Mouse (Mus musculus) urinary bladder, adult 18-20 months (tissue): ENCODE data around the gene Mgat5.

ENCODE experiments used
- DNase-seq, 2 experiments: peaks; one replicate each; pipeline ENCODE4 v3.0.0; 2022; ENCODE audit warnings: low spot score in 2 of 2, mixed read lengths in 2 of 2

Gene Mgat5

DNA sequence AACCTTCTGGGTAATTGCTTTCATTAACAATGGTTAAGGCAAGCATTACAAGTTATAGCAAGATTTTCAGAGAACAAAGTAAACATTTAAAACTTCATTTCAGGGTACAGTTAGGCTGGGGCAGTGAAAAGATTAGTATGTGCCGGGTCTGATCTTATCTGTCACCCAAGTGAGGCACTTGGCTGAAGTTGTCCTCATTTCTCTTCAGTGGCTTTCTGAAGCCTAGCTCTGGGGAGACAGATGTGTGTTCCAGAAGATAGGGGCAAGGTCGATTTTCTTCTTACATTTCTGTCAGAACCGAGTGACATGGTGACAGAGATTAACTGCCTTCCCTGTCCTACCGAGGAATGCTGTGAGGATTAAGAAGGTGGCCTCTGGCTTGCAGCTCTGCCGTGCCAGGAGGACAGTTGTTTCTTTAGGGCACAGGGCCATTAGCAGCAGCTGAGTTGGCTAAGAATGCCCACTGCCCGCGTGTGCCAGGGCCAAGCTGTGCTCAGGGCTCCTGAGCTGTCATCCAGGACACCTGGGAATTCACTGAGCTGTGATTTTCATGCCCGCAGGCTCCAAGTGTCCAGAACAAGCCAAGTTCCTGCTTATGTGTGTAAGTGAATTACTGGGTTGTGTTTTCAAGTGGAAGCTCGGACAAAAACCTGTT is 134.1 kb downstream of the Mgat5 start:
- no peak for DNase-seq

GRCm38 (mm10) chr1:127340296-127340695 is 135.5 kb downstream of the Mgat5 start:
- DNase-seq: no peak

DNA sequence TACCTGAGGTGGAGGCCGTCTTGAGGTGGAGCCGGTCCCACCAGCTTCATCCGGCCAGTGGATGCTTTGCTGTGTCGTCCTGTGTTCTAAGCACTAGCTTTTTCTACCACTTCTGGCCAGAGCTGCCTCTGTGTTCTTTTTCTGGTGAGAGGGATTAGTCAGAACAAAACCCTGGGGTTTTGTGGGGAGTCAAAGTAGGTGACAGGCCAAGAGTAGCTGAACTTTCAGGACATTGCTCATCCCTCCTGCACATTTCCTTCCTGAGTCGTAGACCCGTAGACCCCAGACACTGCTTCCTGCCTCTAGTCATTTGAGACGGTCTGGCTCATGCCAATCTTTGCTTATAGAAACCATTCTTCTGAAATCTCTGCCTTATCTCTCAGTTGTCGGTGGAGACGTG is 140.1 kb downstream of the Mgat5 start:
- no peak for DNase-seq

DNA sequence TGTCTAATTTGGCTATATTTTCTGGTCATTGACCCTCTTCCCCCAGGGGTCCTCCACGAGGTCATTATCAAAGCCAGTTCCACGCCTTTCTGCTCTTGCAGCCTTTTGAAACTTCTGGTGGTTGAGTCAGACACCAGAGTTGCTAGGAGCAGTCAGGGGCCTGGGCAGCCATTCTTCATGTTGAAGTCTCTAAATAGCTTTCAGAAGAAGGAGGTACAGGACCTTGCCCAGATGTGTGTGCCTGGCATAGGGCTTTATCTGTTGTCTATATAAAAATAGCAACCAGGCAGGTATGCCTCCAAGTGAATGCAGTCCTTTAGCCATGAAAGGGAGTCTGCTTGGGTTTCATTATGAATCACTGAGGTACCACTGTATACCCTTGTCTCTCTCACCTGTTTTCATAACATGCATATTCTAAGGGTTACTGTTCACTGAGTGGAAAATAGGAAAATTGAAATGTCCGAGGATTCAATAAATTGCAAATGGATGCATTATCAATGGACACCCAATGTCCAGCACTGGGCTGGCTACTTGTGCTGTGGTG is 141.9 kb downstream of the Mgat5 start:
- DNase-seq: no peak

DNA sequence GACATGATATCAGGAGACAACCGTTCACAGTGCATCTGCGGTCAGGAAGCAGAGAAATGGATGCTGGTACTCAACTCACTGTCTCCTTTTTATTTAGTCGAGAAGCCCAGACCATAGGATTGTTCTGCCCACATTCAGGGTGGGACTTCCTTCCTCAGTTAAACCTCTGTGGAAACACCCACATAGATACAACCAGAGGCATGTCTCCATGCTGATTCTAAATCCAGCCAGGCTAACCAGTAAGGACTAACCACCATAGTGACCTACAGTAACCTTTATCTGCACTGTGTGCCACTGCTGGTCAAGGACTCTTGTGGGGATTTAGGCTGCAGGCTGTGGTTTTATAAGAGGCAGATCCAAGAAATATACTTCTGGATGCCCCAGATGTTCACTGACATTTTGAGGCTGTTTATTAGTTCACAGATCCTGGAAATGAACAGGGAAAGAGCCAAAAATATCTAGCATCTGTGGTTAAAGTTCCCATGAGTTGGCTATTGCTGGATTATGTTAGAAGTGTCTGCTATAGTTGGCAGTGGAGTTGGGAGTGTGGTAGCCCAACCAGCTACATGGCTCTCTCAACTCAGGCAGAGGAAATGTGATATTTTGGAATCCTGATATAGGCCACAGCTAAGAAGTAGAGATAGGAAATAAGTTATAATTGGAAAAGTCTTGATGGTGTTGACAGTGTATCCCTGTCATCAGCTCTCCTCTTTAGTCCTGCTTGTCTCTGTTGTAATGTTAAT is 143.2 kb downstream of the Mgat5 start:
- no peak for DNase-seq

- no peak for DNase-seq
These were observed 144.0 kb downstream of the Mgat5 start for GRCm38 (mm10) chr1:127348642-127349341.

- DNase-seq: no peak
These were observed 146.7 kb downstream of the Mgat5 start for GRCm38 (mm10) chr1:127351380-127352057.

GRCm38 (mm10) chr1:127352131-127352793 is 147.4 kb downstream of the Mgat5 start:
- DNase-seq: no peak

DNA sequence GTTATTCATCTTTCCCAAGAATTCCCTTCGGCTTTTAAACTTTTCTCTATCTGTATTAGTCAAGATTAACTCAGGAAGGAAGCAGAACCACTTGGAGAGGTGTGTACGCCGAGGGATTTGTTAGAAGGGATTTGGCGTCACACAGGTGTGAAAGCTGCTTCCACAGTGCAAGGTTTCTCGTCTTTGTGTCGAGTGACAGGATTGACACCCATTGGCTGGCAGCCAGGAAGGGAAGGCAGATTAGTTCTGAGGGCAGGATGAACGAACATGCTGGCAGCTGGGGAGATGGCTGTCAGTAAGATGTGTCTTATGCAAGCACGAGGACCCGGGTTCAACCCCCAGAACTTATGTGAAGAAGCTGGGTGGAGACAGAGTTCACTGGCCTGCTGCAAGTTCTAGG is 148.6 kb downstream of the Mgat5 start:
- no peak for DNase-seq

GRCm38 (mm10) chr1:127354152-127354551 is 149.3 kb downstream of the Mgat5 start:
- no peak for DNase-seq

- DNase-seq: no peak
These were observed 150.2 kb downstream of the Mgat5 start for GRCm38 (mm10) chr1:127355034-127355433.

- no peak for DNase-seq
These were observed 158.8 kb downstream of the Mgat5 start for GRCm38 (mm10) chr1:127363638-127364037.

- no peak for DNase-seq
These were observed 160.9 kb downstream of the Mgat5 start for GRCm38 (mm10) chr1:127365706-127366105.

DNA sequence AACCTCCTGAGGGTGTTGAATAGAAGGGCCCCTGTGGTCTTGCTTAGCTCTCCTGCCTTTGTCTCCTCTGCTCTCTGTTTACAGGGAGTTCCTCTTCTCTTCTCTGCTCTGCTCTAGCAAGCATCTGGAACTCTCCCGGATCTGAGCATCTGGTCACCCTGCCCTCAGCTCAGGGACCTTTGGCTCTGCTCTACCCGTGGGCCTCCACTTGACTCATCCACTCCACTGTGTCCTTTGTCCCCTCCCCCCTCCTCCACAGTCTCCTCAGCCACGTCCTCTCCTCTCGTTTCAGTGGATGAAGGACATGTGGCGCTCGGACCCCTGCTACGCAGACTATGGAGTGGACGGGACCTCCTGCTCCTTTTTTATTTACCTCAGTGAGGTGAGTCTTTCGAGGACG is 161.3 kb downstream of the Mgat5 start:
- no peak for DNase-seq

DNA sequence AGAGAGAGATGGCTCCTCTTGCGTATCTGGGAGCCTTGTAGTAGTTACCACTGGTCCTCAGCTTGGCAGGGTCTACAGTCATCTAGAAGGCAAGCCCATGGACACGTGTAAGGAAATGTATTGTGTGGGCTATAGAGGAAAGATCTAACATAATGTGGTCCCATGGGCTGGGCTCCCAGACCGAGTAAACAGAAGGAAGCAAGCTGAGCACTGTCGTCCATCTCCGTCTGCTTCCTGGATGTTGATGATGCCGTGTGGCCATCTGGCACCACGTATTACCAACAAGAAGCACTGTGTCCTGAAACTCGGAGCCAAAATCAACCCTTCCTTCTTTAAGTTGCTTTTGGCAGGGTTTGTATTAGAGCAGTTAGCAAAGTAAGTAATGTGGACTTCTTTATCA is 163.7 kb downstream of the Mgat5 start:
- no peak for DNase-seq

DNA sequence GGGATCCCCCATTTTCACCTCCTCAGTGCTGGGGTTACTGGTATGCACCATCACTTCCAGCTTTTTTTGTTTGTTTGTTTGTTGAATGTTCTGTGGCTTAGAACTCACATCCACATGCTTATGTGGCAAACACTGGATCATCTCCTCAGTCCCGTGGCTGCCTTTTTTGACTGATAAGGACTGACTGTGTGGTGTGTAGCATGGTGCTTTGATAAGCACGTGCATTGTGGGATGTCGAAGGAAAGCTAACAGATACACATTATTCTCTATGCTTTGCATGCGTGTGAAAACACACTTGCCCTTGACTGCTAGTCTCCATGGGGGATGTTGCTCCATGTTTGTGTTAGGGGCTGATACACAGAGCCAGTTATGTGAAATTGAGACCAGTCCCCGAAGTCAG is 164.7 kb downstream of the Mgat5 start:
- no peak for DNase-seq

- DNase-seq: no peak
These were observed 167.3 kb downstream of the Mgat5 start for GRCm38 (mm10) chr1:127372096-127372495.

DNA sequence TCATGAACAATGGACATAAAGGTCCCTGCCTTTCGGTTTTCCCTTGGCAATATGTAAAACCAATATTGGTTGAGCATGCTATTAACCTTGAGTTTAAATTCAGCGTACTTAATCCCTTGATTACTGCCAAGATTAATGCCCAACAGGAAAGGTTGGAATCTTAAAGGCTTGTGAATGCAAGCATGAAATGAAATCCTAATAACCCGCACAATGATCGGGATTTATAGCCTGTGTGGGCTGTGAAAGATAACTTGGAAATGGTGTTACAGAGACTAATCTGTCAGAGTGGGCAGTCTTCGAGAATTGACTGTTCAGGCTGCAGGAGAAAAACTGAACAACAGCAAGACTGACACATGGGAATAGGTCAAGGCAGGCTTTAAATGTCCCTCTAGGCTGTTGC is 168.7 kb downstream of the Mgat5 start:
- DNase-seq: no peak

DNA sequence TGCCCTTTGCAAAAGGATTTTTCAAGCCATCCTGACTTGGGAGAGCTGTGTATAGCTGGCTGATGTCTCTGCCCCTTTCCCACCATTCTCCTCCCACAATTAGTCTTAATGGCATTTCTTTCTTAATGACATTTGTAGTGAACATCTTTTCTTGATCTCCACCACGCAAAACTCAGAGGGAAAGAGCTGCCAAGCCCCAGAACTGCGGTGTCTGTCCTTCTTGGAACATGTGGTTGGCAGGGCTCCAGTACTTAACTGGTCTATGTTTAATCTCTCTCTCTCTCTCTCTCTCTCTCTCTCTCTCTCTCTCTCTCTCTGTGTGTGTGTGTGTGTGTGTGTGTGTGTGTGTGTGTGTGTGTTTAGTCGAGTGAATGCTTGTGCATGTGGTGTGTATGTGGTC is 169.3 kb downstream of the Mgat5 start:
- DNase-seq: no peak

- DNase-seq: no peak
These were observed 175.3 kb downstream of the Mgat5 start for GRCm38 (mm10) chr1:127380140-127380539.

DNA sequence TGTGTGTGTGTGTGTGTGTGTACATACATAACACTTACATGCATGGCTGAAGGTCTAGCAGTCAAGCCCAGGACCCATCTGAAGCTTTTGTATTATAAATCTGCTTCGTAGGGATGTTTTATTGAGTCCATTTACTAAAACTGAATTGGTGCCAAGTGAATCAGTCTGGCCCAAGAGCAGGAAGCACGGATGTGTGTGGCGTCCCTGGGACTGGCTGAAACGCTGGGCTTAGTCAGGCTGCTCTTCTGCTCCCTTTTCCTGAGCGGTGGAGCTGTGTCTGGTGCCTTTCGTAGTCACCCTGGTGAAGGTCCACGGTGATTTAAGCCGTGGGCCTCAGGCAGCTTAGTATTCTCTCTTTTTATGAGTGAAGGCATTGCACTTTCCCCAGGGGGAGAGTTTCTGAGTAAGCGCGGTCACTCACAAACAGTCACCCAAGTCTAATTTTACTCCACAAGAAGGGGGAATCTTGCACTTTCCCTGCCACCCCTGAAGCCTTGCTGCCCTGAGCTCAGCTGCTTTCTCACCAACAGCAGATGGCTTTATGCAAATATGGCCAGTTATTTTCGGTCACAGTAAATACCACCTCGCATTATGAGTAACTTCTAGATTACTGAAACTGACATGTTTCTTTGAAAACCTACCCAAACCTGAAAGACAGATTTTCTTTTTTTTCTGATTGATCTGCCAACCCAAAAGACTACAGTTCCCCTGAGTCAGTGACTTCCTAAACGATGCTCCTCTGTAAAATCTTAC is 176.1 kb downstream of the Mgat5 start:
- DNase-seq: no peak
